Mouse (Mus musculus): ENCODE results near the gene Ccdc141. TPM values are rescaled to one million over a fixed set of nuclear protein-coding genes. Genes with fewer than 3 reads are reported as not detected.

Ccdc141 gene
- polyA plus RNA-seq, 2 experiments: 0.29 to 0.58 TPM

DNA sequence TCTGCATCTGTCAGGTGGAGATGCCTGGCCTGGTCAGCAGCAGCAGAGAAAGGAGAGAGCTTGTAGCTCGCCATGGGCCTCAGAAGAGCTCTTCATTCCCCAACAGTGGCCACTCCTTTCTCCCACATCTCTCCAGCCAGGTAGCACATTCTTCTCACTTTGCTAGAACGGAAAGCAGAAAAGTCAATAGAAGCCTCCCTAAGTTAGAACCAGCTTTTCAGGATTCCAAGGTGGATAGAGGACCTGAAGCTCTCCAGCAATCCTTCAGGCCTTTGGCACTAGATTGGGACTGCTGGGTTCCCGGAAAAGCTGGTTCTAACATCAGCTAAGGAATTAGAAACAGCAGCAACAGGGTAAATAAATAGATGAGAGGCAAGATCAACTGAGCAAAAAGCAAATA is 8.3 kb downstream of the Ccdc141 start:
- ATAC-seq (ENCODE audit: insufficient read depth): no peak
- H3K4me2 ChIP-seq (ENCODE audit: low read depth): no peak overlapping the region
- 50% methylated on average over 3 of the region's 3 CpGs for WGBS (ENCODE audit: insufficient replicate concordance)
- H3K27me3 ChIP-seq (ENCODE audit: control insufficient read depth, insufficient read depth, low read length): no peaks in the 10 kb centered on the region
- DNase-seq (ENCODE audit: low read depth in 3 of 3, low spot score in 3 of 3): no peak
- H3K9me3 ChIP-seq (ENCODE audit: control insufficient read depth, low read length): no peaks in the 10 kb centered on the region
- no peak overlapping the region for H3K4me3 ChIP-seq (ENCODE audit: insufficient read depth in 1 of 2, low read depth in 2 of 2, low read length in 2 of 2)
- H3K4me1 ChIP-seq (replicated peaks; ENCODE audit: control insufficient read depth in 2 of 2, insufficient read depth in 2 of 2, low read length in 1 of 2): no peaks in the 10 kb centered on the region
- no peak overlapping the region for H3K9ac ChIP-seq (replicated peaks)
- H3K36me3 ChIP-seq (replicated peaks; ENCODE audit: control insufficient read depth, insufficient read depth, low read depth): no peaks in the 10 kb centered on the region
- TF ChIP-seq EP300 (IDR thresholded peaks at IDR 0.05; ENCODE audit: low read depth) (no peak), CTCF (IDR thresholded peaks at IDR 0.05; ENCODE audit: low read depth) (no peak)
- H3K27ac ChIP-seq: no peak overlapping the region

DNA sequence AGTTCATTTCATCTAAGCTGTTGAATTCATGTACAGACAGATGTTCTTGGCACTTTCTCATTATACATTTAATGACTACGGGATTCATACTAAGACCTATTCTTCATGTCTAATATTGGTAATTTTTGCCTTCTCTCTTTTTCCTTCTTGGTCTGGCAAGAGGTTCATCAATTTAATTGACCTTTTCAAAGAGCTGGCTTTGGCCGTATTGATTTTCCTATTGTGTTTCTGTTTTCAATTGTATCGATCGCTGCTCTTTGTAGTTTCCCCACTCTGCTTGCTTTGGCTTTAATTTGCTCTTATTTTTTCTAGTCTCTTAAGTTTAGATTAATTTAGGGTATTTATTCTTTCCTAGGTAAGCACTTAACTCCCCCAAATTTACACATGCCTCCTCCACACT is 12.9 kb downstream of the Ccdc141 start:
- Histone ChIP-seq H3K27ac (no peak overlapping the region), H3K9ac (replicated peaks) (no peak overlapping the region), H3K9me3 (ENCODE audit: control insufficient read depth, low read length) (no peaks in the 10 kb centered on the region), H3K4me3 (ENCODE audit: insufficient read depth in 1 of 2, low read depth in 2 of 2, low read length in 2 of 2) (no peak overlapping the region), H3K4me1 (replicated peaks; ENCODE audit: control insufficient read depth in 2 of 2, insufficient read depth in 2 of 2, low read length in 1 of 2) (peaks cover 2 to 6% of the 10 kb centered on the region in 2 experiments; a peak in 2 of 4 replicates), H3K27me3 (ENCODE audit: control insufficient read depth, insufficient read depth, low read length) (no peaks in the 10 kb centered on the region), H3K36me3 (replicated peaks; ENCODE audit: control insufficient read depth, insufficient read depth, low read depth) (no peaks in the 10 kb centered on the region), H3K4me2 (ENCODE audit: low read depth) (no peak overlapping the region)
- no peak for ATAC-seq (ENCODE audit: insufficient read depth)
- no peak for DNase-seq (ENCODE audit: low read depth in 3 of 3, low spot score in 3 of 3)
- no peak for TF ChIP-seq CTCF (IDR thresholded peaks at IDR 0.05; ENCODE audit: low read depth)
- TF ChIP-seq EP300 (IDR thresholded peaks at IDR 0.05; ENCODE audit: low read depth): no peak
- 84% methylated on average over 4 of the region's 4 CpGs for WGBS (ENCODE audit: insufficient replicate concordance)

DNA sequence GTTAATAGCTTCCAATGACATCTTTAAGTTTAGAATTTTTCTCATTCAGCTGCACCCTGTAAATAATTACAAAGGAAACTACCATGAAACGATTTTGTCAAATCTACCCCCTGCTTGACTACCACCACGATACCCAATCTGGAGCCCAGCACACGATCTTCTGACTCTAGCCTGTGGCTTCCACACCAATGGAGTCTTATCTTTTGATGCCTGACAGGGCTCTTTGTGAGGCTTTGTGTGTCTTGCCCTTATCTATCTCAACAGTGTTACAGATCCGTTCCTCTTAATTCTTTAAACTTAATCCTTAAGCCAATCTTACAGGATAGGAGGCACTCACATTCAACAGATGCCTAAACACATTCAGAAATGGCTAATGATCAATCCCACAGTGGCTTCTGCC is 16.4 kb downstream of the Ccdc141 start:
- DNase-seq (ENCODE audit: low read depth in 3 of 3, low spot score in 3 of 3): peak in 1 of 3 experiments; percentile 45
- no peaks in the 10 kb centered on the region for H3K9me3 ChIP-seq (ENCODE audit: control insufficient read depth, low read length)
- no peak overlapping the region for H3K9ac ChIP-seq (replicated peaks)
- peaks cover 2 to 6% of the 10 kb centered on the region in 2 experiments; a peak in 2 of 4 replicates for H3K4me1 ChIP-seq (replicated peaks; ENCODE audit: control insufficient read depth in 2 of 2, insufficient read depth in 2 of 2, low read length in 1 of 2)
- H3K4me3 ChIP-seq (ENCODE audit: insufficient read depth in 1 of 2, low read depth in 2 of 2, low read length in 2 of 2): no peak overlapping the region
- peak; percentile 89 for ATAC-seq (ENCODE audit: insufficient read depth)
- no peaks in the 10 kb centered on the region for H3K27me3 ChIP-seq (ENCODE audit: control insufficient read depth, insufficient read depth, low read length)
- 0 out of 2 replicates have a peak overlapping the region, but pooled peaks have one; percentile 4 for H3K4me2 ChIP-seq (ENCODE audit: low read depth)
- WGBS (ENCODE audit: insufficient replicate concordance): 6% methylated on average over 4 of the region's 4 CpGs
- no peaks in the 10 kb centered on the region for H3K36me3 ChIP-seq (replicated peaks; ENCODE audit: control insufficient read depth, insufficient read depth, low read depth)
- H3K27ac ChIP-seq: no peak overlapping the region
- TF ChIP-seq EP300 (IDR thresholded peaks at IDR 0.05; ENCODE audit: low read depth): peak; percentile 69
- no peak for TF ChIP-seq CTCF (IDR thresholded peaks at IDR 0.05; ENCODE audit: low read depth)

DNA sequence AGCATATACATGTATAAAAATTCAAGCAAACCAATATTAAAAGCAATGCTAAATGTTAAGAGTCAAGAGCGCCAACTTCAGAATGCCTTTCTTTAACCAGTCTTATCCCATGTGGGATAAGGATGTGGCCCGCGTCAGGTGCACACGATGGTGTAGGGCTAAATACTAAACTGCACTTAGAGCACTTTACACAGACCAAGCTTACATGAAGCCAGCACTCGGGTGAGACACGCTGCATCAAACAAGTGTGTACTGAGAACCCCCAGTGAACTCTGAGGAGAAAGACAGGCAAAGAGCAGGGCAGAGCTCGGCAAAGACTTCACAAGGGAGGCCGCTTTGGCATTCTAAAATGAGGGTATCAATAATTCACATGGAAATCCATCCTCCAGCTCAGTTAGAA is 19.2 kb downstream of the Ccdc141 start:
- H3K9ac ChIP-seq (replicated peaks): no peak overlapping the region
- H3K4me1 ChIP-seq (replicated peaks; ENCODE audit: control insufficient read depth in 2 of 2, insufficient read depth in 2 of 2, low read length in 1 of 2): peaks cover 2 to 6% of the 10 kb centered on the region in 2 experiments; a peak in 2 of 4 replicates
- no peaks in the 10 kb centered on the region for H3K27me3 ChIP-seq (ENCODE audit: control insufficient read depth, insufficient read depth, low read length)
- no peak overlapping the region for H3K4me2 ChIP-seq (ENCODE audit: low read depth)
- no peaks in the 10 kb centered on the region for H3K36me3 ChIP-seq (replicated peaks; ENCODE audit: control insufficient read depth, insufficient read depth, low read depth)
- H3K4me3 ChIP-seq (ENCODE audit: insufficient read depth in 1 of 2, low read depth in 2 of 2, low read length in 2 of 2): no peak overlapping the region
- H3K27ac ChIP-seq: no peak overlapping the region
- TF ChIP-seq EP300 (IDR thresholded peaks at IDR 0.05; ENCODE audit: low read depth) (no peak), CTCF (IDR thresholded peaks at IDR 0.05; ENCODE audit: low read depth) (no peak)
- H3K9me3 ChIP-seq (ENCODE audit: control insufficient read depth, low read length): no peaks in the 10 kb centered on the region
- no peak for DNase-seq (ENCODE audit: low read depth in 3 of 3, low spot score in 3 of 3)
- no peak for ATAC-seq (ENCODE audit: insufficient read depth)
- WGBS (ENCODE audit: insufficient replicate concordance): 74% methylated on average over 8 of the region's 8 CpGs

DNA sequence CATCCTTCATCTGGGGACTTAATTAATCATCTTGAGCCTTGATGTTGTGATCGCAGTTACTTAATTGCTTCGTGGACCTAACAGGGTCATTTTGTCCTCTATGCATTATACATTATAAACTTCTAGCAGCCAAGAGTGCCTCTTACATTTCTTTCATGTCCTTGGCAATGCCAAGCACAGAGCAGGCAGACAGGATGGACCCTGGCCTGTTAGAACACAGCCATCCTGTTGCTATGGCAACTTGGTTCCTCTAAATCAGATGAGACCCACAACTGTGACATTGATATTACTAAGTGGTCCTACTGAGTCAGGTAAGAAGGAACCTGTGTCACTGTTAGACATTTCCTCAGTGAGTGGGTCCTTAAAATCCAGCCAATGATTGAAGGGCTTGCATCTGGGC is 20.9 kb downstream of the Ccdc141 start:
- peaks cover 2 to 4% of the 10 kb centered on the region in 2 experiments; a peak in 2 of 4 replicates for H3K4me1 ChIP-seq (replicated peaks; ENCODE audit: control insufficient read depth in 2 of 2, insufficient read depth in 2 of 2, low read length in 1 of 2)
- H3K9me3 ChIP-seq (ENCODE audit: control insufficient read depth, low read length): no peaks in the 10 kb centered on the region
- H3K4me3 ChIP-seq (ENCODE audit: insufficient read depth in 1 of 2, low read depth in 2 of 2, low read length in 2 of 2): no peak overlapping the region
- H3K36me3 ChIP-seq (replicated peaks; ENCODE audit: control insufficient read depth, insufficient read depth, low read depth): no peaks in the 10 kb centered on the region
- H3K9ac ChIP-seq (replicated peaks): no peak overlapping the region
- DNase-seq (ENCODE audit: low read depth in 3 of 3, low spot score in 3 of 3) (no peak), ATAC-seq (ENCODE audit: insufficient read depth) (no peak)
- H3K27me3 ChIP-seq (ENCODE audit: control insufficient read depth, insufficient read depth, low read length): no peaks in the 10 kb centered on the region
- H3K27ac ChIP-seq: no peak overlapping the region
- WGBS (ENCODE audit: insufficient replicate concordance): 65% methylated on average over 2 of the region's 2 CpGs
- no peak overlapping the region for H3K4me2 ChIP-seq (ENCODE audit: low read depth)
- TF ChIP-seq EP300 (IDR thresholded peaks at IDR 0.05; ENCODE audit: low read depth) (no peak), CTCF (IDR thresholded peaks at IDR 0.05; ENCODE audit: low read depth) (no peak)
